Mouse (Mus musculus): ENCODE measurements around the gene Islr2. TPM values are rescaled to one million over a fixed set of nuclear protein-coding genes. Genes with fewer than 3 reads are reported as not detected.

Islr2 gene
- polyA plus RNA-seq, 1 experiment from 2014 or later, result 83.3 TPM

- Histone ChIP-seq H3K9ac (replicated peaks) (no peak overlapping the region), H3K4me1 (peaks cover 24% of the 10 kb centered on the region), H3K9me3 (no peaks in the 10 kb centered on the region), H3K27ac (replicated peaks) (peak overlapping the region; percentile 78), H3K4me3 (no peak overlapping the region), H3K36me3 (no peaks in the 10 kb centered on the region), H3K4me2 (replicated peaks) (no peak overlapping the region), H3K27me3 (no peaks in the 10 kb centered on the region)
- 49% methylated on average over 4 of the region's 4 CpGs for WGBS
- no peak for ATAC-seq (replicated peaks)
Observed at GRCm38 (mm10) chr9:58177165-58177564, 27.0 kb downstream of the Islr2 start.

GRCm38 (mm10) chr9:58175745-58176487 lies 28.2 kb downstream of the Islr2 start:
- ATAC-seq (replicated peaks), result no peak
- WGBS, result 42% methylated on average over 5 of the region's 5 CpGs
- no peak overlapping the region for H3K4me3 ChIP-seq
- no peak overlapping the region for H3K9ac ChIP-seq (replicated peaks)
- no peak overlapping the region for H3K4me2 ChIP-seq (replicated peaks)
- H3K36me3 ChIP-seq, result no peaks in the 10 kb centered on the region
- H3K27me3 ChIP-seq, result no peaks in the 10 kb centered on the region
- peak overlapping the region; percentile 78 for H3K27ac ChIP-seq (replicated peaks)
- peaks cover 24% of the 10 kb centered on the region for H3K4me1 ChIP-seq
- no peaks in the 10 kb centered on the region for H3K9me3 ChIP-seq

GRCm38 (mm10) chr9:58174818-58175251 lies 29.3 kb downstream of the Islr2 start:
- peak; percentile 55 for ATAC-seq (replicated peaks)
- H3K9ac ChIP-seq (replicated peaks), result no peak overlapping the region
- WGBS, result 23% methylated on average over 5 of the region's 5 CpGs
- H3K36me3 ChIP-seq, result no peaks in the 10 kb centered on the region
- no peak overlapping the region for H3K4me2 ChIP-seq (replicated peaks)
- peaks cover 18% of the 10 kb centered on the region for H3K4me1 ChIP-seq
- H3K27me3 ChIP-seq, result no peaks in the 10 kb centered on the region
- H3K9me3 ChIP-seq, result no peaks in the 10 kb centered on the region
- H3K4me3 ChIP-seq, result no peak overlapping the region
- peak overlapping the region; percentile 78 for H3K27ac ChIP-seq (replicated peaks)

- H3K4me3 ChIP-seq, result no peak overlapping the region
- H3K9me3 ChIP-seq, result no peaks in the 10 kb centered on the region
- no peaks in the 10 kb centered on the region for H3K36me3 ChIP-seq
- H3K27ac ChIP-seq (replicated peaks), result no peak overlapping the region
- no peak overlapping the region for H3K4me2 ChIP-seq (replicated peaks)
- ATAC-seq (replicated peaks), result no peak
- H3K4me1 ChIP-seq, result peaks cover 28% of the 10 kb centered on the region
- H3K27me3 ChIP-seq, result no peaks in the 10 kb centered on the region
- no peak overlapping the region for H3K9ac ChIP-seq (replicated peaks)
- 80% methylated on average over 2 of the region's 2 CpGs for WGBS
Observed at GRCm38 (mm10) chr9:58172863-58173262, 31.3 kb downstream of the Islr2 start.

- peak overlapping the region; percentile 72 for H3K27ac ChIP-seq (replicated peaks)
Observed at GRCm38 (mm10) chr9:58169426-58169825, 34.7 kb downstream of the Islr2 start.

GRCm38 (mm10) chr9:58168880-58169279 lies 35.2 kb downstream of the Islr2 start:
- ATAC-seq (replicated peaks), result no peak
- 55% methylated on average over 3 of the region's 3 CpGs for WGBS
- peaks cover 4% of the 10 kb centered on the region; the same call in 1 of the 2 replicates for H3K9me3 ChIP-seq
- no peak overlapping the region for H3K4me3 ChIP-seq
- no peak overlapping the region for H3K4me2 ChIP-seq (replicated peaks)
- no peaks in the 10 kb centered on the region for H3K36me3 ChIP-seq
- no peak overlapping the region for H3K9ac ChIP-seq (replicated peaks)
- H3K27me3 ChIP-seq, result no peaks in the 10 kb centered on the region
- H3K4me1 ChIP-seq, result peaks cover 10% of the 10 kb centered on the region
- peak overlapping the region; percentile 65 for H3K27ac ChIP-seq (replicated peaks)

More at GRCm38 (mm10) chr9:58169426-58169825, 34.7 kb downstream of the Islr2 start:
- Histone ChIP-seq H3K4me1 (peaks cover 10% of the 10 kb centered on the region), H3K36me3 (no peaks in the 10 kb centered on the region), H3K4me3 (no peak overlapping the region), H3K9me3 (peaks cover 4% of the 10 kb centered on the region; the same call in 1 of the 2 replicates), H3K4me2 (replicated peaks) (no peak overlapping the region), H3K27me3 (no peaks in the 10 kb centered on the region), H3K9ac (replicated peaks) (no peak overlapping the region)
- ATAC-seq (replicated peaks), result no peak
- 64% methylated on average over 6 of the region's 6 CpGs for WGBS

GRCm38 (mm10) chr9:58165779-58166178 lies 38.3 kb downstream of the Islr2 start:
- WGBS, result 83% methylated on average over 1 of the region's 1 CpGs
- H3K36me3 ChIP-seq, result no peaks in the 10 kb centered on the region
- no peak overlapping the region for H3K9ac ChIP-seq (replicated peaks)
- H3K27me3 ChIP-seq, result no peaks in the 10 kb centered on the region
- no peak overlapping the region for H3K4me2 ChIP-seq (replicated peaks)
- peaks cover 10% of the 10 kb centered on the region for H3K4me1 ChIP-seq
- H3K9me3 ChIP-seq, result peaks cover 4% of the 10 kb centered on the region; the same call in 1 of the 2 replicates
- no peak overlapping the region for H3K27ac ChIP-seq (replicated peaks)
- no peak for ATAC-seq (replicated peaks)
- no peak overlapping the region for H3K4me3 ChIP-seq

GRCm38 (mm10) chr9:58163146-58163545 lies 41.0 kb downstream of the Islr2 start:
- no peak overlapping the region for H3K9ac ChIP-seq (replicated peaks)
- H3K27me3 ChIP-seq, result no peaks in the 10 kb centered on the region
- no peak overlapping the region for H3K27ac ChIP-seq (replicated peaks)
- no peak for ATAC-seq (replicated peaks)
- peaks cover 12% of the 10 kb centered on the region; the same call in 1 of the 2 replicates for H3K4me1 ChIP-seq
- H3K36me3 ChIP-seq, result no peaks in the 10 kb centered on the region
- H3K4me3 ChIP-seq, result no peak overlapping the region
- peaks cover 4% of the 10 kb centered on the region; the same call in 1 of the 2 replicates for H3K9me3 ChIP-seq
- no peak overlapping the region for H3K4me2 ChIP-seq (replicated peaks)
- 84% methylated on average over 5 of the region's 5 CpGs for WGBS

- 82% methylated on average over 3 of the region's 3 CpGs for WGBS
- Histone ChIP-seq H3K27ac (replicated peaks) (no peak overlapping the region), H3K36me3 (no peaks in the 10 kb centered on the region), H3K4me1 (peaks cover 12% of the 10 kb centered on the region; the same call in 1 of the 2 replicates), H3K4me2 (replicated peaks) (no peak overlapping the region), H3K4me3 (no peak overlapping the region), H3K9ac (replicated peaks) (no peak overlapping the region), H3K27me3 (no peaks in the 10 kb centered on the region), H3K9me3 (peaks cover 4% of the 10 kb centered on the region; the same call in 1 of the 2 replicates)
- ATAC-seq (replicated peaks), result no peak
Observed at GRCm38 (mm10) chr9:58162173-58162572, 41.9 kb downstream of the Islr2 start.

- WGBS, result 87% methylated on average over 5 of the region's 5 CpGs
- ATAC-seq (replicated peaks), result no peak
- no peak overlapping the region for H3K4me3 ChIP-seq
- no peak overlapping the region for H3K9ac ChIP-seq (replicated peaks)
- no peaks in the 10 kb centered on the region for H3K36me3 ChIP-seq
- H3K4me2 ChIP-seq (replicated peaks), result no peak overlapping the region
- H3K27me3 ChIP-seq, result no peaks in the 10 kb centered on the region
- H3K27ac ChIP-seq (replicated peaks), result no peak overlapping the region
- H3K9me3 ChIP-seq, result no peaks in the 10 kb centered on the region
- peaks cover 19% of the 10 kb centered on the region for H3K4me1 ChIP-seq
Observed at GRCm38 (mm10) chr9:58160315-58160714, 43.8 kb downstream of the Islr2 start.

GRCm38 (mm10) chr9:58159855-58160254 lies 44.3 kb downstream of the Islr2 start:
- no peaks in the 10 kb centered on the region for H3K9me3 ChIP-seq
- no peak overlapping the region for H3K9ac ChIP-seq (replicated peaks)
- no peak overlapping the region for H3K4me2 ChIP-seq (replicated peaks)
- H3K36me3 ChIP-seq, result no peaks in the 10 kb centered on the region
- ATAC-seq (replicated peaks), result no peak
- H3K4me1 ChIP-seq, result peaks cover 23% of the 10 kb centered on the region
- no peak overlapping the region for H3K27ac ChIP-seq (replicated peaks)
- no peaks in the 10 kb centered on the region for H3K27me3 ChIP-seq
- no peak overlapping the region for H3K4me3 ChIP-seq
- 66% methylated on average over 4 of the region's 4 CpGs for WGBS

GRCm38 (mm10) chr9:58158541-58159311 lies 45.4 kb downstream of the Islr2 start:
- 40% methylated on average over 7 of the region's 7 CpGs for WGBS
- Histone ChIP-seq H3K4me2 (replicated peaks) (no peak overlapping the region), H3K36me3 (no peaks in the 10 kb centered on the region), H3K27ac (replicated peaks) (peak overlapping the region; percentile 35; the same call in 1 of the 2 replicates), H3K4me1 (peaks cover 23% of the 10 kb centered on the region), H3K27me3 (no peaks in the 10 kb centered on the region), H3K9ac (replicated peaks) (no peak overlapping the region), H3K9me3 (no peaks in the 10 kb centered on the region), H3K4me3 (no peak overlapping the region)
- no peak for ATAC-seq (replicated peaks)
